Mouse (Mus musculus) small intestine, adult 2 months (tissue): ENCODE results near the gene Slc30a2. TPM values are rescaled to one million over a fixed set of nuclear protein-coding genes. Genes with fewer than 3 reads are reported as not detected.
A peak's percentile ranks its signal among the peaks of the same experiment; 100 is the strongest.

ENCODE experiments used
- H3K27ac ChIP-seq: fragments of 200-500 bp; 2 replicates; pipeline ENCODE4 v1.5.1; 2012; ENCODE audit warnings: low read depth, low read length, control low read depth, inconsistent platforms; ENCODE audit not compliant: insufficient read depth
- H3K27me3 ChIP-seq: fragments of 200-500 bp; 2 replicates; pipeline ENCODE4 v1.6.1; 2012; ENCODE audit warnings: mild to moderate bottlenecking, moderate library complexity, low read length, inconsistent platforms; ENCODE audit not compliant: control insufficient read depth, insufficient read depth
- H3K36me3 ChIP-seq: fragments of 200-500 bp; 2 replicates; pipeline ENCODE4 v1.6.1; 2012; ENCODE audit warnings: mild to moderate bottlenecking, low read length, control low read depth, inconsistent platforms; ENCODE audit not compliant: control insufficient read depth, insufficient read depth
- H3K4me1 ChIP-seq: fragments of 200-500 bp; 2 replicates; pipeline ENCODE4 v1.6.1; 2012; ENCODE audit warnings: low read length, inconsistent platforms, mixed read lengths; ENCODE audit not compliant: control insufficient read depth, insufficient read depth, insufficient read length
- H3K4me3 ChIP-seq: fragments of 200-500 bp; 2 replicates; pipeline ENCODE4 v1.5.1; 2012; ENCODE audit warnings: low read depth, mild to moderate bottlenecking, control low read depth, inconsistent platforms, low read length, moderate library complexity
- CTCF ChIP-seq: fragments of 200-500 bp; IDR thresholded peaks from 2 replicates; pipeline ENCODE4 v1.5.1; 2012; ENCODE audit warnings: low read depth, mild to moderate bottlenecking, control low read depth, inconsistent platforms, low read length, moderate library complexity, mixed read lengths; ENCODE audit not compliant: insufficient replicate concordance, insufficient read length; ENCODE audit errors: extremely low read depth
- POLR2A ChIP-seq: fragments of 200-500 bp; IDR thresholded peaks from 2 replicates; pipeline ENCODE4 v1.6.1; 2012; ENCODE audit warnings: low read depth, mild to moderate bottlenecking, control low read depth, inconsistent platforms, low read length, moderate library complexity
- WGBS: fragments of 180-500 bp; shearing (Covaris S2); methylation state at CpG from one replicate; pipeline ENCODE4 v1.1.7; 2018; 5-methylcytosine and 5-hydroxymethylcytosine counted together
- polyA plus RNA-seq: library from polyadenylated mRNA; depleted of rRNA; stranded (reverse); fragments of >200 nt; gene quantifications from 2 replicates; pipeline ENCODE4 v1.2.3, GENCODE M21; 2012

The Slc30a2 gene
- polyA plus RNA-seq, 1 experiment, result 57.1 TPM

GRCm38 (mm10) chr4:134359649-134360048 is 16.7 kb downstream of the Slc30a2 start:
- H3K36me3 ChIP-seq, result no peaks in the 10 kb centered on the region
- no peak for TF ChIP-seq CTCF
- TF ChIP-seq POLR2A, result no peak
- H3K27ac ChIP-seq, result no peak overlapping the region
- peaks cover 24% of the 10 kb centered on the region for H3K4me1 ChIP-seq
- 79% methylated on average over 6 of the region's 6 CpGs for WGBS
- H3K27me3 ChIP-seq, result no peaks in the 10 kb centered on the region
- H3K4me3 ChIP-seq, result no peak overlapping the region

- WGBS, result 11% methylated on average over 5 of the region's 5 CpGs
- TF ChIP-seq CTCF (no peak), POLR2A (no peak)
- Histone ChIP-seq H3K4me1 (peaks cover 15% of the 10 kb centered on the region), H3K4me3 (no peak overlapping the region), H3K27ac (peak overlapping the region; percentile 29), H3K36me3 (no peaks in the 10 kb centered on the region), H3K27me3 (no peaks in the 10 kb centered on the region)
Measured at GRCm38 (mm10) chr4:134361215-134361614, 18.2 kb downstream of the Slc30a2 start.

GRCm38 (mm10) chr4:134362124-134362523 is 19.1 kb downstream of the Slc30a2 start:
- H3K4me3 ChIP-seq, result no peak overlapping the region
- H3K27ac ChIP-seq, result no peak overlapping the region
- no peaks in the 10 kb centered on the region for H3K36me3 ChIP-seq
- H3K27me3 ChIP-seq, result no peaks in the 10 kb centered on the region
- 67% methylated on average over 9 of the region's 9 CpGs for WGBS
- H3K4me1 ChIP-seq, result peaks cover 8% of the 10 kb centered on the region
- TF ChIP-seq CTCF (no peak), POLR2A (no peak)

GRCm38 (mm10) chr4:134362586-134362985 is 19.6 kb downstream of the Slc30a2 start:
- Histone ChIP-seq H3K4me1 (peaks cover 6% of the 10 kb centered on the region), H3K36me3 (no peaks in the 10 kb centered on the region), H3K27me3 (no peaks in the 10 kb centered on the region), H3K27ac (no peak overlapping the region), H3K4me3 (peak overlapping the region; percentile 13)
- TF ChIP-seq POLR2A (no peak), CTCF (no peak)
- whole genome bisulfite sequencing, result 53% methylated on average over 9 of the region's 9 CpGs

- TF ChIP-seq POLR2A (no peak), CTCF (no peak)
Measured at GRCm38 (mm10) chr4:134365280-134365679, 22.3 kb downstream of the Slc30a2 start.

GRCm38 (mm10) chr4:134370649-134371221 is 27.8 kb downstream of the Slc30a2 start:
- WGBS, result 4% methylated on average over 18 of the region's 18 CpGs
- peak overlapping the region; percentile 64 for H3K4me3 ChIP-seq
- peaks cover 20% of the 10 kb centered on the region for H3K27me3 ChIP-seq
- H3K4me1 ChIP-seq, result peaks cover 14% of the 10 kb centered on the region
- H3K36me3 ChIP-seq, result no peaks in the 10 kb centered on the region
- TF ChIP-seq CTCF, result no peak
- TF ChIP-seq POLR2A, result no peak
- no peak overlapping the region for H3K27ac ChIP-seq

More at GRCm38 (mm10) chr4:134365280-134365679, 22.3 kb downstream of the Slc30a2 start:
- H3K36me3 ChIP-seq, result no peaks in the 10 kb centered on the region
- peaks cover 2% of the 10 kb centered on the region; the same call in 1 of the 2 replicates for H3K4me1 ChIP-seq
- no peak overlapping the region for H3K27ac ChIP-seq
- 59% methylated on average over 5 of the region's 5 CpGs for WGBS
- H3K27me3 ChIP-seq, result peaks cover 1% of the 10 kb centered on the region; the same call in 1 of the 2 replicates
- no peak overlapping the region for H3K4me3 ChIP-seq

GRCm38 (mm10) chr4:134371316-134371855 is 28.4 kb downstream of the Slc30a2 start:
- 2% methylated on average over 17 of the region's 17 CpGs for WGBS
- no peak for TF ChIP-seq CTCF
- TF ChIP-seq POLR2A, result no peak
- no peaks in the 10 kb centered on the region for H3K36me3 ChIP-seq
- H3K27me3 ChIP-seq, result peaks cover 20% of the 10 kb centered on the region
- peaks cover 14% of the 10 kb centered on the region for H3K4me1 ChIP-seq
- no peak overlapping the region for H3K27ac ChIP-seq
- H3K4me3 ChIP-seq, result peak overlapping the region; percentile 64
